Mouse (Mus musculus) neural tube, embryonic 15.5 days (tissue): ENCODE results near the gene Chka. TPM values are rescaled to one million over a fixed set of nuclear protein-coding genes. Genes with fewer than 3 reads are reported as not detected.

Source experiments
- ATAC-seq: fragments of 200-750 bp; cut with Nextera tagmentation; 2 replicates; pipeline ENCODE4 v1.8.0; 2017; ENCODE audit warnings: mild to moderate bottlenecking, moderate TSS enrichment, moderate library complexity; ENCODE audit not compliant: low FRiP score
- H3K27ac ChIP-seq: fragments of 300-500 bp; sonication (generic); replicated peaks from 2 replicates; pipeline ENCODE4 v1.5.1; 2015; ENCODE audit warnings: mild to moderate bottlenecking, inconsistent platforms
- H3K27me3 ChIP-seq: fragments of 300-500 bp; sonication (generic); replicated peaks from 2 replicates; pipeline ENCODE4 v1.6.1; 2015; ENCODE audit warnings: inconsistent platforms
- H3K36me3 ChIP-seq: fragments of 300-500 bp; sonication (generic); 2 replicates; pipeline ENCODE4 v1.6.1; 2015; ENCODE audit warnings: inconsistent platforms
- H3K4me1 ChIP-seq: fragments of 300-500 bp; sonication (generic); 2 replicates; pipeline ENCODE4 v1.6.1; 2015; ENCODE audit warnings: inconsistent platforms
- H3K4me2 ChIP-seq: fragments of 300-500 bp; sonication (generic); 2 replicates; pipeline ENCODE4 v1.6.1; 2015; ENCODE audit warnings: inconsistent platforms, mild to moderate bottlenecking, moderate library complexity
- H3K4me3 ChIP-seq: fragments of 300-500 bp; sonication (generic); replicated peaks from 2 replicates; pipeline ENCODE4 v1.5.1; 2015; ENCODE audit warnings: mild to moderate bottlenecking, inconsistent platforms
- H3K9ac ChIP-seq: fragments of 300-500 bp; sonication (generic); replicated peaks from 2 replicates; pipeline ENCODE4 v1.6.1; 2015; ENCODE audit warnings: mild to moderate bottlenecking, inconsistent platforms
- H3K9me3 ChIP-seq: fragments of 300-500 bp; sonication (generic); replicated peaks from 2 replicates; pipeline ENCODE4 v1.6.1; 2016; ENCODE audit warnings: inconsistent platforms
- WGBS: fragments of 180-500 bp; shearing (Covaris S2); methylation state at CpG from one replicate; pipeline ENCODE4 v1.1.7; 2015; ENCODE audit warnings: mixed read lengths; 5-methylcytosine and 5-hydroxymethylcytosine counted together
- polyA plus RNA-seq: library from polyadenylated mRNA; unstranded; fragments of >200 nt; fragmentation: Nextera tagmentation; extraction: Ambion mirVana; gene quantifications from 2 replicates; pipeline ENCODE4 v1.2.1, GENCODE M21; 2015

The Chka gene
- polyA plus RNA-seq, 1 experiment from 2014 or later, result 68.7 TPM

DNA sequence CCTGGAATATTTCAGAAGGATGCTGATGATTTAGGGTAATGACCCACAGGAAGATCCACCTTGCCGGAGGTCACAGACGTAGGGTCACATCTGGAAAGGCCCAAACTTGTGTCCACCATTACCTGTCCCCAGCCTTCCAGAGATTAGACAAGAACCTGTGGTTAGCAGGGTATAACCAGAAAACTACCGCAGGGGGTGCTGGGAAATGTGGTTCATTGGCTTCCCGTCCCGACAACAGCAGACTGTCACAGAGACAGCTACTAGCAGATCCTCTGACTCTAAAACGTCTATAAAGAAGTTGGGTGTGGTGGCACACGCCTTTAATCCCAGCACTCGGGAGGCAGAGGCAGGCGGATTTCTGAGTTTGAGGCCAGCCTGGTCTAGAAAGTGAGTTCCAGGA lies 14.8 kb upstream of the Chka start:
- Histone ChIP-seq H3K4me3 (no peak overlapping the region), H3K27ac (no peak overlapping the region), H3K4me1 (no peaks in the 10 kb centered on the region), H3K9ac (no peak overlapping the region), H3K4me2 (no peak overlapping the region), H3K9me3 (no peaks in the 10 kb centered on the region), H3K36me3 (no peaks in the 10 kb centered on the region), H3K27me3 (no peaks in the 10 kb centered on the region)
- ATAC-seq, result no peak
- 91% methylated on average over 9 of the region's 9 CpGs for WGBS

DNA sequence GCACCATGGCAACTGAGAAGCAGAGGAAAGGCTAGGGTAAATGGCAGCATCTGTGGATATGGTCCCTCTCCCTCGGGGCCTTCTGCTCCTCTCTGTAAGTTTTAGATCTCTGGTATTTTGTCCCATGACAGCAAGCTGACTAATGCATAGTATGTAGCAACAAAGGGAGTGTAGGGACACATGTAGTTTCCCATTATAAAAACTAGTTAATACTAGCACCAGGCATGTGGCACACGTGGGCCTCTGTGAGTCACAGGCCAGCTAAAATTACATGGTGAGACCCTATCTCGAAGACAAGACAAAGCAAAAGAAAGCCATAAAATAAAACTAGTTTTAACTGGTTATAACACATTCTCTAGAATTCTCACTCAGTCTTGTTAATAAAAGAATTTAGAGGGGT lies 12.6 kb upstream of the Chka start:
- WGBS, result 74% methylated on average over 3 of the region's 3 CpGs
- H3K27ac ChIP-seq, result no peak overlapping the region
- ATAC-seq, result no peak
- no peak overlapping the region for H3K9ac ChIP-seq
- H3K4me3 ChIP-seq, result no peak overlapping the region
- H3K36me3 ChIP-seq, result no peaks in the 10 kb centered on the region
- H3K9me3 ChIP-seq, result no peaks in the 10 kb centered on the region
- no peaks in the 10 kb centered on the region for H3K4me1 ChIP-seq
- no peaks in the 10 kb centered on the region for H3K27me3 ChIP-seq
- H3K4me2 ChIP-seq, result no peak overlapping the region

DNA sequence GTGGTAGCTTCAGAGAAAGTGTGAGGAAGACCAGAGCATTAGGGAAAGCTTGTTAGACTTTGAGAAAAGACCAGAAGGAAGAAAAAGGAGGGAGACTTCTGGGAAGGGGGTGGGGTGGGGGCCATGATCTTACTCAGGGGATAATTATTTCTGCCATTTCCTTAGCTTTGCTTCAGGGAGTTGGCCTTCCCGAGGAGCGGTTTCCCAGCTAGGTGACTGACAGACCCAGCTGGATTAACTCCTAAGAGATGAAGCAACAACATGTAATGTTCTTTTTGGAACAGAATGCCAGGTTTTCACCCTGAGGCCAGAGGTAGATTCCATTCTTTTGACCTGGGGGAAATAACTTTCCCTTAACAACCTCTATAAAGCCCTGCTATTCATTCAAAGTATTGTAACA lies 11.9 kb upstream of the Chka start:
- no peaks in the 10 kb centered on the region for H3K9me3 ChIP-seq
- no peak overlapping the region for H3K27ac ChIP-seq
- H3K4me3 ChIP-seq, result no peak overlapping the region
- no peak for ATAC-seq
- WGBS, result 55% methylated on average over 2 of the region's 2 CpGs
- no peaks in the 10 kb centered on the region for H3K4me1 ChIP-seq
- no peaks in the 10 kb centered on the region for H3K27me3 ChIP-seq
- H3K4me2 ChIP-seq, result no peak overlapping the region
- no peaks in the 10 kb centered on the region for H3K36me3 ChIP-seq
- no peak overlapping the region for H3K9ac ChIP-seq

DNA sequence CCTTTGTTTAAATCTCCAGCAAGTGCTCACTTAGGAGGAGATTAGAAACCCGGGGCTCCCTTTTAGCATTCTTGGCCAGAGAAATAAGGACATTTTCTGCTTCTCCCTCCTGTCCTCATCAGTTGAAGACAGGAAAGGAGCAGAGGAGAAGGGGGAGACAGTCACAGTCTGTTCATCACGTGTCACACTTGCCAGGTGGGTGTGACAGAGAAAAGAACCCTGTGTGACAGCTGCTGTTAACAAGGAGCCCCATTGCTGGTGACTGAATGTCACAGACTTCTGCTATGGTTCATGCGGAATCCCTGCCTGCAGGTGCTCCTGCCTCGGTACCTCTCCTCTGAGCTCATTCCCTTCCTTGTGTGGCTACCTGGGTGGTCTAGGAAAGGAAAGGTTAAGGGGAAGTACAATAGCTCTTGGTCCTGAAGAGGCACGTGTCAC lies 11.3 kb upstream of the Chka start:
- ATAC-seq, result no peak
- Histone ChIP-seq H3K4me2 (no peak overlapping the region), H3K27ac (no peak overlapping the region), H3K4me1 (no peaks in the 10 kb centered on the region), H3K36me3 (no peaks in the 10 kb centered on the region), H3K9me3 (no peaks in the 10 kb centered on the region), H3K27me3 (no peaks in the 10 kb centered on the region), H3K9ac (no peak overlapping the region), H3K4me3 (no peak overlapping the region)
- 48% methylated on average over 5 of the region's 5 CpGs for WGBS

DNA sequence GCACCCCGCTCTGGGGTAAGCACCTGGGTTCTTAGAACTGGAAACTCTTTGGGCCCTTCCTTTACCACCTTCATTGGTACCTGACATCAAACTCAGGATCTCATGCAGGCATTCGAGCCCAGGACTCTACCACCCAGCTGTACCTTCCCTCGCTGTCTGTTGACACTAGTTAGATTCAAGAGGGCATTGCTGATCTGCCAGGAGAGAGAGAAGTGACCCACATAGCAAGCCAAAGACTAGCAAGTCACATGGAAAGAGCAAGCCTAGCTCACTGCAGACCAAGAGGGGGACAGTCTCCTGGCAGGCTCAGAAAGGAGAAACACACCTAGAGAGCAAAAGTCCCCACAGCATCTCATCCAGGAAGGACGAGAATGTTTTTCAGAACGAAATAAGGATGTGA lies 10.9 kb upstream of the Chka start:
- H3K27ac ChIP-seq, result no peak overlapping the region
- no peak overlapping the region for H3K9ac ChIP-seq
- 86% methylated on average over 5 of the region's 5 CpGs for WGBS
- H3K4me2 ChIP-seq, result no peak overlapping the region
- H3K36me3 ChIP-seq, result no peaks in the 10 kb centered on the region
- no peaks in the 10 kb centered on the region for H3K27me3 ChIP-seq
- H3K9me3 ChIP-seq, result no peaks in the 10 kb centered on the region
- H3K4me1 ChIP-seq, result no peaks in the 10 kb centered on the region
- no peak overlapping the region for H3K4me3 ChIP-seq
- ATAC-seq, result no peak

DNA sequence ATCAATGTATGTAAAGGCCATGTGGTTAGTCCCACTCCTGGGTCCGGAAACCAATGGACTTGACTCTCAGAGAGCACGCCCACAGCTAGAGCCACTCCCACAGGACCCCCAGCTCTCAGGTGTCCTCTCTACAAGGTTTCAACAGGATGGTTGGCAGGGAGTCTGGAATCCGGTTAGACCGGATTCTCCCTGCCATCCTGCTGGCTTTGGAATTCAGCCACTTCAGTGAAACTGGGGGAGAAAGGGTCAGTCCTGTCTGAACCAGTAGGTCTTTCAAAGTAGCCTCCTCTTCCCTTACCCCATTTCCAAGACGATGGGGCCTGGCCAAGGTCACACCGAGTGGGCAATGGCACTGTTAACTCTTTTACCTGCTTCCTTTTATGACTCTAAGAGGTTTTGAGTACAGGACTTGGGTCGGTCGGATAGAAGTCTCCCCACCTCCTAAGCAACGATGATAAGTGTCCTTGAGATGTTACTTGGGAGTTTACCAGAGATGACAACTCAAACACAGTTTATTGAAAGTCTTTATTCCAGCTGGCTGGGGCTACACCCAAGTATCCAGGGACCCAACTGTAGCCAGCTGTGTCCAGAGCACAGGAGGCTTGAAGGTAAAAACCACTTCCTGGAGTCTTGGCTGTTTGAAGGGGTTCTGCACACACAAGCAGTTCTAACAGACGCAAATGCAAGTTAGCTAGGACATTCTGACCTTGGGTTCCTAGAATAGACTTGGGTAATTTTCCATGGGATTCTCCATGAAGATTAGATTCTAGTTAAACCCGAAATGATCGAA lies 9.0 kb upstream of the Chka start:
- no peaks in the 10 kb centered on the region for H3K9me3 ChIP-seq
- WGBS, result 54% methylated on average over 12 of the region's 12 CpGs

DNA sequence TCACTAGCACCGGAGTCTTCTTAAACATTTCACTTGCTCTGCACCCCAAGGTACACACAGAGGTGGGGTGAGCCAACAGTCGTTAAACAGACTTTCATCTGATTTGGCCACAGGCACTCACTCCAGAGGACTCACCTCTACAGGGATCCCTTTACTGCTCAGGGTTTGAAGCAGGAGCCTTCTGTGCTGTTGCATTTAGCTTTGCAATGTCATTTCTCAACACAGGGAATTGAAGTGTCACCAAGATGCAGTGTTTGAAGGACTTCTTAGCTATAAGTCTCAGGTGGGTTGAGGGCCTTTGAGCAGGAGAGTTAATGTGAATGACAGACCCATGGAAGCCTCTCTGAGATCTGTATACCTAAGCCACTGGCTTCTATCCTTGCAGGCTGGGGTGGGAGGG lies 7.9 kb upstream of the Chka start:
- 80% methylated on average over 2 of the region's 2 CpGs for WGBS
- Histone ChIP-seq H3K9ac (no peak overlapping the region), H3K27me3 (no peaks in the 10 kb centered on the region)

More for the DNA sequence above, 9.0 kb upstream of the Chka start:
- no peaks in the 10 kb centered on the region for H3K27me3 ChIP-seq
- no peak overlapping the region for H3K4me2 ChIP-seq
- H3K4me3 ChIP-seq, result no peak overlapping the region
- H3K36me3 ChIP-seq, result no peaks in the 10 kb centered on the region
- H3K4me1 ChIP-seq, result no peaks in the 10 kb centered on the region
- no peak overlapping the region for H3K9ac ChIP-seq
- H3K27ac ChIP-seq, result no peak overlapping the region
- no peak for ATAC-seq

DNA sequence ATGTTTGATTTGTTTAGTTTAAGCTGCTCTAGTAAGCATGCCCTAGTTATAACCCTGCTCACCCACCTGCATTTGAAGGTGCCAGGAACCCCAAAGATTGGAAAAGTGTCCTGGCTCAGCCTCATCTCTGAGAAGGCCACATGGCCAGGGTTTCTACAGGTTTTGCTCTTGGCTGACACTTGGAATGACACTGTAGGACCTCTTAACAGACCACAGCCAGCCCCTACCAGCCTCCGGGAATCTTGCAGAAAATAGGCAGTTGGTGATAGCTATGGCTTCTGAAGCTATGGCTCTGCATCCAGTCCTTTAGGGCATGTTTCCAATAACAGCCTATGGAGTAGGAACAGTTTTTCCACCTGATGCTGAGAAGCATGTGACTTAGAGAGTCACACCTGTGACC lies 6.7 kb upstream of the Chka start:
- H3K27me3 ChIP-seq, result no peaks in the 10 kb centered on the region
- H3K27ac ChIP-seq, result no peak overlapping the region
- H3K4me2 ChIP-seq, result no peak overlapping the region
- WGBS, result 100% methylated on average over 1 of the region's 1 CpGs
- no peaks in the 10 kb centered on the region for H3K36me3 ChIP-seq
- H3K4me1 ChIP-seq, result no peaks in the 10 kb centered on the region
- H3K4me3 ChIP-seq, result no peak overlapping the region
- H3K9ac ChIP-seq, result no peak overlapping the region
- ATAC-seq, result no peak
- no peaks in the 10 kb centered on the region for H3K9me3 ChIP-seq

More for the DNA sequence above, 7.9 kb upstream of the Chka start:
- H3K27ac ChIP-seq, result no peak overlapping the region
- no peaks in the 10 kb centered on the region for H3K9me3 ChIP-seq
- H3K4me3 ChIP-seq, result no peak overlapping the region
- no peaks in the 10 kb centered on the region for H3K4me1 ChIP-seq
- no peaks in the 10 kb centered on the region for H3K36me3 ChIP-seq
- ATAC-seq, result no peak
- no peak overlapping the region for H3K4me2 ChIP-seq

DNA sequence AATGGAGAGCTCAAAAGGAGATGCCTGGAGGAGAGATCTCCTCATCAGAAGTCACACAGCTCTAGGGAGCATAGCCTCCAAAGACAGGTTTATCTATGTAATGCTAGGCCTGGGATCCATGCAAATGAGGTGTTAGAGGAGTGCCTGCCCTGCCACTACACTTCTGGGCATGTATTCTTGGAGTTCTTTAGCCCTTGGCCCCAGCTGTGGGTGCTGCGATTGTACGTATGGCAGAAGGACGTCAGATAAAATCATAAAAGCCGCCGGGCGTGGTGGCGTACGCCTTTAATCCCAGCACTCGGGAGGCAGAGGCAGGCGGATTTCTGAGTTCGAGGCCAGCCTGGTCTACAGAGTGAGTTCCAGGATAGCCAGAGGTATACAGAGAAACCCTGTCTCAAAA lies 6.2 kb upstream of the Chka start:
- H3K9me3 ChIP-seq, result no peaks in the 10 kb centered on the region

DNA sequence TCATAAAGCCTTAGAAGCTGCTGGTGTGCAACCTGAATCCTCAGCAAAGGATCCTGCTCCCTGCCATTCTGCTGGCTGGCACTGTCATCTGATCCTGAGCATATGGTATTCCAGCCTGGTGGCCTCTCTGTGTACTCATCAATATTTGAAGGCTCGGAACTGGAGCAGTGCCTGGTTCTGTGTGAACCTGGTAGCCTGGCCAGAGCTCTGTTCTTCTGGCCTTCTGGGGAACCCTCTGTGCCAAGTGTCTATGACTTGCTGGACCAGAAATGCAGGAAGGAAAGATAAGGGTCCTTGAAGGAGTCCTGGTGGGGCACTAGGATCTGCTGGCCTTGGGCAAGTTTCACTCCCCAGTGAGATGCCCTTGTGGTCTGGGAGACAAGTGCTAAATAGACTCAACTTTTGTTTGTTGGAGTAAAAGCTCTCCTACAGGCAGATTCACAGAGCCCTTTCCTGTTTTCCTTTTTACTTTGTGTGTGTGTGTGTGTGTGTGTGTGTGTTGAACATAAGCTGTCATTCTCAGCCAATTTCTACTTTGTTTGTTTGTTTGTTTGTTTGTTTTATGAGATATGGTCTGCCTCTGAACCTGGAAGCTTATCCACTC lies 5.7 kb upstream of the Chka start:
- Histone ChIP-seq H3K36me3 (no peaks in the 10 kb centered on the region), H3K9me3 (no peaks in the 10 kb centered on the region), H3K27ac (no peak overlapping the region), H3K4me1 (peaks cover 3% of the 10 kb centered on the region), H3K4me3 (no peak overlapping the region), H3K4me2 (no peak overlapping the region), H3K27me3 (no peaks in the 10 kb centered on the region), H3K9ac (no peak overlapping the region)
- 79% methylated on average over 1 of the region's 1 CpGs for WGBS
- ATAC-seq, result no peak

More for the DNA sequence above, 6.2 kb upstream of the Chka start:
- H3K9ac ChIP-seq, result no peak overlapping the region
- ATAC-seq, result no peak
- 92% methylated on average over 11 of the region's 11 CpGs for WGBS
- H3K4me2 ChIP-seq, result no peak overlapping the region
- H3K4me3 ChIP-seq, result no peak overlapping the region
- H3K27me3 ChIP-seq, result no peaks in the 10 kb centered on the region
- no peak overlapping the region for H3K27ac ChIP-seq
- H3K36me3 ChIP-seq, result no peaks in the 10 kb centered on the region
- H3K4me1 ChIP-seq, result no peaks in the 10 kb centered on the region

DNA sequence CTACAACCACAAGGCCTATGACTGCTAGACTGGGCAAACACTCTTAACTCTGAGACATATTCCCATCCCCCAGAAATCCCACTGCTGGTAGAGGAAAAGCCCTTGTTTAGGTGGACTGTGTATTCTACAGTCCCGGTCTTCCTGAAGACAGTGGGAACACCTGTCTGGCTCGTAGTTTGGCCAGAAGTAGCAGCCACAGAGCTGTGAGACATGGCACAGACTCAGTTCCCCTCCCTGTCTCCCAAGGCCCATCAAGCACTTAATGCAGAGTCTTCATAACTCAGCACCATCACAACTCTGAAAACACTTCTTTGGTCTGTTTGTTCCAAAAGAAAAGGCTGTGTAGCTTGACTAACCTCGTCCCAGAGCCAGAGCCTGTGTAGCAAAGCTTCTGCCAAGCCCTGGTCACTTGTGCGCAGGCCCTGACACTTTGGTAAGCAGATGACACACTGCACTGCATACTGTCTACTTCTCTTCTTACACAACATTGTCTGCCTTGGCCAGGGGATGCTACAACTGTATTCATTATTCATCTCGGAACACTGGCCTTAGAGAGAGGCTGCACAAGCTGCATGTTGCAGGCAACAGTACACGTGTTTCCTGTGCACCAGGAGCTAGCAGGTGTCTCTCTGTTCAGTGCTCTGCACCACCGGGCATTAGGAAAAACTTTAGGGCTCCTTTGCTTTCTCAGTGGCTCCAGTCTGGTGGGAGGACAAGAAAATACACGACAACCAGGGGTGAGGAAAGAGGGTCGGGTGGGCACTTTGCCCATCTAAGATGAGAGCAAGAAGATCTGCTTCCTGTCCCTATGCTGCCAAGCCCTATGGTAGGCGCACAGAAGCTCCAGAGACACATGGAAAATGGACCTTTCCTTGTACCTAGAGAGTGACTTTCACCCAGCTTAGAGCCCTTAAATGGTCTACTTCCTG lies 4.6 kb upstream of the Chka start:
- peaks cover 8% of the 10 kb centered on the region for H3K4me1 ChIP-seq
- WGBS, result 86% methylated on average over 10 of the region's 10 CpGs
- ATAC-seq, result no peak
- H3K9me3 ChIP-seq, result no peaks in the 10 kb centered on the region
- no peaks in the 10 kb centered on the region for H3K27me3 ChIP-seq
- H3K4me3 ChIP-seq, result no peak overlapping the region
- no peak overlapping the region for H3K27ac ChIP-seq
- no peaks in the 10 kb centered on the region for H3K36me3 ChIP-seq
- H3K4me2 ChIP-seq, result no peak overlapping the region
- no peak overlapping the region for H3K9ac ChIP-seq
